Mouse (Mus musculus): ENCODE results near the gene Arl1. TPM values are rescaled to one million over a fixed set of nuclear protein-coding genes. Genes with fewer than 3 reads are reported as not detected.
"Not testable (repeated sequence)": the region's sequence is repeated elsewhere in the genome, so short reads cannot be mapped to it uniquely, and the experiment has no call there.

Arl1 gene
- 100 to 1,000 TPM; 132 to 143 (median 142) TPM for total RNA-seq (2022)

DNA sequence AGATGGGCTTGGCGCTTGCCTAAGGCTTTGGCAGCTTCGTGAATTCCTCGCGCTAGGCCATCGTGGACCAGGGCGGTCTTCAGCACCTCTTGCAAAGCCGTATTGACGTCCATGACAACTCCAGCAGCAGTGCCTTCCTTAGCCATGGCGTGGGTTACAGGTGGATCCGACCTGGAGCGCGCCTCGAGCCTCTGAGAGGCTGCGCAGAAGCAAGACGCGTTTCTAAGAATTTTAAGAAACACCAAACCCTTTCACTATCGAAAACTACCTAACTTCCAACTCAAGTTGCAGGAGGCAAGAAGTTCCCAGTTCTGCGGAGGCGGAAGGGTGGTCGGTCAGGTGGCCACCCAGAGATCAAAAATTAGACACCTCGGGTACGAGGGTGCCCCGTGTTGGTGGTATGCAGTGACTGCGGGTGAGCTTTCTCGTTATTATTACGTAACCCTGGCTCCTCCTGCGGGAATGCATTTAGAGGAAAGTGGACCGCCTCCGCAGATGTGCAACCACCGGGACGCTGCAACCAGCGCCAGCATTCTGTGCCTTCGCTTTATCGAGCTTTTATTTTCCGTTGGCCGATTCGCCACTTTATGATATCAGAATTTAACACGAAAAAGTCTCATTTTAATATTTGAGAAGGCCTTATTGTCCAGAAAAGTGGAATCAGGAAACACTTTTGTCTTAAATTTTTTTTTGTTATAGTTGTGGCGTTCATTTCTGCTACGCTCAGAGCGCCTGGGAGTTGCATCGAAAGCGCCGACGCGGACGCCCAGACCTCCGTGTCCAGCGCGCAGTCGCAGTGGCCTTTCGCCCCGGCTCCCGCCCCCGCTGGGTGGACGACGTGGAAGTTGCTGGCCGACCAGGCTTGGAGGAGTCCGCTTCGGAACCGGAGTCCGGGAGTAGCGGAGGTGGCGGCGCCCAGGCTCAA lies at the start of gene Arl1:
Gene Arl1, plus strand, starts transcription at position 288 of the 925 bp plus-strand sequence.
- DNase-seq (ENCODE audit: low spot score in 2 of 2), result peak; percentile 89 to 90

DNA sequence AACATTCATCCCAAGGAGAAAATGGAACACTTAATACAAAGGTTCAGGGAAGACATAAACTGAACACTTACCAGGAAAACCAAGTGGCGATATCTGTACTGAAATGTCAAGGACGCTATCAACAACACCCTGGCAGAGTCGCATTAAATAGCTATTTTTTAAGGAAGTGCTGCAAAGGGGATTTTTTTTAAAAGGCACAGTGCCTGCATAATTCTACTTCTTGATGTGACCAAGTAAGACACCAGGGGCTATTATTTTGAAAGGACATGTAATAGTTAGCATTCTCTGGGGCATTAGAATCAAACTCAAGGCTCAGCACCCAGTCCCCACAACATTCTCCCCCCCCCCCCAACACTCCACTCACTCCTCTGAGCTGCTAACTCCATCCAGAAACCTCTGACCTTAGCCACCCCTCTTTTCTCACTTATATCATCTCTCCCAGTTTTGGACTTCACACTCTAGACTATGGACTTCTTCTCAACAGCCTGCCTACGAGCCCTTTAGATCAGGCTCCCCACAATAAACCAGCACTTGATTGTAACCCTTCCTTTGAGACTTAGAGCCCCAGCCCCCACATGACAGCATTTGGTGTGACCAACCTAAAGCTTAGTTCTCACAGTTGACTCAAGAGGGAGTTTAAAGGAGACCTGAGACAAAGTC lies 47.6 kb upstream of the Arl1 start:
- DNase-seq (ENCODE audit: low spot score in 2 of 2), result no peak

DNA sequence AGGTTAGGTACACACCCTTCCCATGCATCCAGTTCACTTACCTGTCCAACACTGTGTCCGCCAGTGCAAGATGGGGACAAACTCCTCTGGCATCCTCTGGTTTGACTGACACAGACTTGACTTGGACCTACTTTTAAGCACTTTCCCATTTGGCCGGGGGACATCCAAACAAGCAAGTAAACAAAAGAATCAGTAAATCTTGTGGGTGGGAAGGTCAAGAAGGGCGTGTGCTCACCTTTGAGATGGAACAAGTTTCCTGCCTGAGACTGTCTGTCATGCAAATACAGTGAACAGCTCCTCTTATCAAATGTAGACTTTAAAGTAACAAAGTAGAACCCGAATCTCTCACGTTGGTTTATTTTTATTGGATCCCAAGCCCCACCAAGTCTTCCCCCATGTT lies 45.7 kb upstream of the Arl1 start, which contains the start of gene Spic:
Gene Spic, minus strand, starts transcription at position 91 of the 400 bp plus-strand sequence.
- DNase-seq (ENCODE audit: low spot score in 2 of 2), result no peak

DNA sequence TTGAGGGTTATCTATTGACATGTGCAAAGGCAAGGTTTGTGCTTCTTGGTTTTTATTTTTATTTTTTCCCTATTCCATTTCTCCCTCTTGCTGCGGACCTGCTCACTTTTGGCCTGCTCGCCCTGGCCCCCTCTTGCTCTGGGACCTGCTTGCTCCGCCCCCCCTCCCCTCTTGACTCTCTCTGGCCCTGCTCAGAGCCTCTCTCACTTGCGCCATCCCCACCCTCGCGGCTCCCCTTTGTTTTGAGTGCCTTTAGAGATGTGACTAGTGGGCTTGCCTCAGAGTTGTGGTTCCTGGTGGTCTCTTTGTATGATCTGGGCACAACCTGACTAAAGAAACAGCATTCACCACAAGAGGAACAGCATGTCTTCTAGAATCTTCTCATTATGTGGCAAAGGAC lies 29.7 kb upstream of the Arl1 start:
- DNase-seq (ENCODE audit: low spot score in 2 of 2), result no peak

DNA sequence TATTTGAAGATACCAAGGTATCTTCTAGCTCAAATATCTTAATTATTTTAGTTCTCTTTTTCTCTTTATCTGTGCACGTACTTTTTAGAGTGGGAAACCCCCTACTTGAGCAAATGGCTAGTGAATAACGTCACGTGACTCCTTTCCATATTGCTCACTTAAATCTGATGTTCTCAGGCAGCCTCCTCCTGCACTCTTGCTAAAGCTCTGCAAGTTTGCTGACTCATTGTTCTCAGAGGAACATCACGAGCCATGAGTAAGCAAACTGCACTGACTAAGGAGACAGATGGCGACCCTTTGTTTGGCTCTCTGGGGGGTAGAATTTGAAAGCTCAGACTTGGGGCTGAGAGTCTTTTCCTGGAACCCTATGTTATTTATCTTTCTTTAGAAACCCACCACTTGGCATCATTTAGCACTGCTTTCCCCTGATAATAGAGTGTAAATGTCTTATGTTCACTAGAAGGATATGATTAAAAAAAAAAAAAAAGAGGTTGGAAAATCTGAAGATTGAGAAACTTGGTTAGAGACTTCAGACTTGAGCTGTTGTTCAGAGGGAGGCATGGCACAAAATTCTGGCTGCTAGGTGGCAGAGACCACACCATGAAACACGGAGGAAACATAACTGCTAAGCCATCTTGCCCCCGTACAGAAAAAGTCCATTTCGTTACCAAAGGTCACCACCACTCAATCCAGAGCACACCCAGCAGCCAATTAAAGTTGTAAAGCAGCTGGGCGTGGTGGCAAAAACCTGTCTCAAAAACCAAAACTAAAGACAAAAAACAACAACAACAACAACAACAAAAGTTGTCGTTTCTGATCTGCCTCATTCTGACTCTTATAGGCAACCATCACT lies 21.8 kb upstream of the Arl1 start:
- peak in 1 of 2 experiments; percentile 69 for DNase-seq (ENCODE audit: low spot score in 2 of 2)

DNA sequence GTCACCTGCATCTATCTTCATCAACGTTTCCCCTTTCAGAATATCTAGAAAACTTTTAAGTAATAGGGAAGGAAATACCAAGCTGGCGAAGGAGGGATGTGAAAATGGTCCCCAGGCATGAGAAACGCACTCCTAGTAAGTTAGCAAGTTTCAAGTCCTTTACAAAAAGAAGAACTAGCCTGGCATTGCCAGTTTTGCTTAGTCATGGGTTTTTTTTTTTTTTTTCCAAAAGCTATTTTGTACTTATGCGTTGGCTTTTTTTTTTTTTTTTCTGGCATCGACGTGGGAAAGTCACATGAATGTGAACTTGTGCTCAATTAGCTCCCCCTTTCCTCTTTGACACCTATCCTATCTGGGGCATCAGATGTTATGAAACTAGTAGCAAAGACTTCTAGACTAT lies 18.3 kb upstream of the Arl1 start:
- DNase-seq (ENCODE audit: low spot score in 2 of 2), result no peak

DNA sequence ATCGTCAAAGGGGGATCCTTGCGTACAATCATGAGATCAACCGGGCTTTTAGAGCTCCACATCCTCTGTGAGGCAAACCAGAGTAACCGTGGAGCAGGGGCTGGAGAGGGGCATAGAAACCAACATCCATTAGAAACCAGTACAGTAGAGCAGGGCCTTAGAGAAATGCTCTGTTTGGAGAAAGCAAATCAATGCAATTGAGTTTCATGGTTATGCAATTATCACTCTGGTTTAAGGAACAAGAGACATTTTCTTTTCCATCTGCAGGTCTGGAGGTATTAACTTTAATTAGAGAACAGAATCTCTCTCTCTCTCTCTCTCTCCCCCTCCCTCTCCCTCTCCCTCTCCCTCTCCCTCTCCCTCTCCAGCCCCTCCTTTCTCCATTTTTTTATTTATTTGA lies 15.9 kb upstream of the Arl1 start:
- DNase-seq (ENCODE audit: low spot score in 2 of 2), result no peak

DNA sequence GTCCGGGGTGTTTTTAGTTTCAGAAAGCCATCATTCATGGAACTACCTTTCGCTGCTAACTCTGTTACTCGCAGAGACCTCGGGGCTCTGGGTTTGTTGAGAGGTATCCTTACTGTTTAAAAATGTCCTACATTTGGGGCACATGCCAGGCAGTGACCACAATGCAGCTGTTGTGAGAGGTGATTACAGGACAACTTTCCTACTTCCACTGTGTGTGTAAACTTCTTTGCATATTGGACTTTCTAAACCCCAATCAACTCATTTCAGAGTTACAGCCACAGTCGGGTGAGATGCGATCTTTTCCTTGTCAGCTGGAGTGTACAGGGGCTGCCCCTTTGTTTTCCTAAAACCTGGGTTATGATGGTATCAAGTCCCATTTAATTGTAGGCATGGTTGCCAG lies 15.0 kb upstream of the Arl1 start:
- DNase-seq (ENCODE audit: low spot score in 2 of 2), result no peak

DNA sequence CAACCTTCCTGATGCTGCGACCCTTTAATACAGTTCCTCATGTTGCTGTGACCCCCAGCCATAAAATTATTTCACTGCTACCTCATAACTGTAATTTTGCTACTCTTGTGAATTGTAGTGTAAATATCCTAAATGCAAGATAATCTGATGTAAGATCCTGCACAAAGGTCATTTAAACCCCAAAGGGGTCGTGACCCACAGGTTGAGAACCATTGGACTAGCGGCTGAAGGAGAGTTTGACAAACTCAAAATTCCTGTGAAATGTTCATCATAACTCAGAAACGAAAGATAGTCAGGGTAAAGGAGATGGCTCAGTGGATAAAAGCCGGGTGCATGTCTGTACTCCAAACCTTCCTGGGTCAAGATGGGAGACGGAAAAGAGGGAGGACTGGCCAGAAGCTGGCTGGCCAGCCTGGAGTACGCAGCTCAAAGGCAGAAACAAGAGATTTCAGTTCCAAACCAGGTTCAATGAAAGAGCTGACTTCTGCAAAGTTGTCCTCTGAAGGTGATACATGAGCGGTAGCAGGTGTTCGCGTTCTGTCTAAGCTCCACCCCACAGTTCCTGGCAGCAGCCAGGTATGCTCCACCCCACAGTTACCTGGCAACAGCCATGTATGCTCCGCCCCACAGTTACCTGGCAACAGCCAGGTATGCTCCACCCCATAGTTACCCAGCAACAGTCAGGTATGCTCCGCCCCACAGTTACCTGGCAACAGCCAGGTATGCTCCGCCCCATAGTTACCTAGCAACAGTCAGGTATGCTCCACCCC lies 13.5 kb upstream of the Arl1 start:
- DNase-seq (ENCODE audit: low spot score in 2 of 2), result no peak

DNA sequence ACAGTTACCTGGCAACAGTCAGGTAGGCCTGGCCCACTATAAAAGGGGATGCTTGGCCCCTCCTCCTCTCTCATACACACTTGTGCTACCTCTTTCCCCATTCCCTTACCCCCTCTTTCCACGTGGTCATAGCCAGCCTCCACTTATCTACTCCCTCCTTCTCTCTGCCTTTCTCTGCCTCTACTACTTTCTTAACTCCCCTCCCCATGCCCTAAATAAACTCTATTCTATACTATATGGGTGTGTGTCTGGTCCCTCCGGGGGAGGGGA lies 13.0 kb upstream of the Arl1 start:
- DNase-seq (ENCODE audit: low spot score in 2 of 2), result no peak

DNA sequence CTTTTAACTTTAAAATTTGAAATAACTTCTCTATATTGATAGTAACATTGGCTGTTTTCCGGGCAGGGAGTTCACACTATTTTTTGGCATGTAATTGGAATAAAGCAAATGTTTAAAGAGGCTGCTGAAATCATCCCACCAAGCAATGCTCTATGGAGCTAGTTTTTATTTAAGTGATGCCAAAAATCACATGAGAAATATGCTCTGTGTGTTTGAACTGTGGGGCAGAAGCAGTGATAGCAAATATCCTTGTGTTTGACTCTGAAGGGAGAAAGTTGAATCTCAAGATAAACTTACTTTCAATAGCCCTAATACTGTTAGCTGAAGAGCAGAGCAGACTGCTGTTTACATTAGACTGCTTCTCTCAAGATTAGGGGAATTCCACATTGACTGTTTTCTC lies 11.0 kb upstream of the Arl1 start:
- DNase-seq (ENCODE audit: low spot score in 2 of 2), result no peak

DNA sequence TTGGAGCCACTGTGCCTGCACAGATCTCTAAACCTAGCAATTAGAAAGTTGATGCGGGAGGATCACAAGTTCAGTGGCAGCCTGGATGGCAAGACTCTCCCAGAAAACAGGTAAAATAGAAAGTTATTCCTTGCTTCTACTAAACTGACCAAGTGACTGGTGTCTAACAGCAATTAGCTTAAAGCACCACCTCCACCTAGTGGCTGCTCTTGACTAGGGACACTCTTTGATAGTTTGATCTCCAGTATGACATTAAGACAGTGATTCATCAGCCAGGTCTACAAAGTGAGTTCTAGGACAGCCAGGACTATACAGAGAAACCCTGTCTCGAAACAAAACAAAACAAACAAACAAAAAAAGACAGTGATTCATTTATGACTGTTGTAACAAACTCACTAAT lies 5.3 kb upstream of the Arl1 start:
- DNase-seq (ENCODE audit: low spot score in 2 of 2), result no peak

DNA sequence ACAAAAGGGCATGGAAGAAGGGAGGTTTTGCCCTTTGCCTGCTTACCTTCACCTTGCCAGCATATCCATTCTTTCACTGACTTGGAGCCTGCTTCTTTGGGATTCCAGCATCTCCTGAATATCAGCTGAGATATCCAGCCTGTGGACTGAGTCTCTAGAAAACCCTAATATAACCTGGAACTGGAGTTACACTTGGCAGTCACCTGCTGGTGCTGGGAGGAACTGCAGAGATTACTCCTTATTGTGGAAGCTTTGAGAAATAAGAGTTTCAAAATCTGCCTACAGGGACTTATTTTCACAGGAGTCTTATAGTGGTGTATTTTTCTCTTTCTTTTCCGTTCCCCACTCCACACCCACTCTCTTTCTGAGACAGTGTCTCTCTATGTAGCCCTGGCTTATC lies 3.5 kb upstream of the Arl1 start:
- DNase-seq (ENCODE audit: low spot score in 2 of 2), result peak in 1 of 2 experiments; percentile 29

DNA sequence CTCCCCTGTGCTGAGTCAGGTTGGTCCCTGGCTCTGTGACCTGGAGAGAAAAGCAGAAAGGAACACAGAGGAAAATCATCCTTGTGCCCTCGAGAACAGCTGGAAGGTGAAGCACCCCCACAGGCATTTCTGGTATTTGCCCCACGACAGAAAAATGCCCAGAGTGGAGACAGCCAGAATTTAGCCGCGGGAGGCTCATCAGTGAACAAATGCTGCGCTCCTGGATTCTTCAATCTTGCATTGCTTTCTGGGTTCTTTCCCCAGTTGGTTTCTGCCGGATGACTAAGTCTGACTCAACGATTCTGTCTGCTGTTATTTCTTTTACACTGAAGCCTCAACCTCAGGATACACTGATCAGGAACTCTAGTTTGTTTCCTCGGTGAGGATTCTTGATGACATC lies 2.5 kb upstream of the Arl1 start:
- DNase-seq (ENCODE audit: low spot score in 2 of 2), result no peak

DNA sequence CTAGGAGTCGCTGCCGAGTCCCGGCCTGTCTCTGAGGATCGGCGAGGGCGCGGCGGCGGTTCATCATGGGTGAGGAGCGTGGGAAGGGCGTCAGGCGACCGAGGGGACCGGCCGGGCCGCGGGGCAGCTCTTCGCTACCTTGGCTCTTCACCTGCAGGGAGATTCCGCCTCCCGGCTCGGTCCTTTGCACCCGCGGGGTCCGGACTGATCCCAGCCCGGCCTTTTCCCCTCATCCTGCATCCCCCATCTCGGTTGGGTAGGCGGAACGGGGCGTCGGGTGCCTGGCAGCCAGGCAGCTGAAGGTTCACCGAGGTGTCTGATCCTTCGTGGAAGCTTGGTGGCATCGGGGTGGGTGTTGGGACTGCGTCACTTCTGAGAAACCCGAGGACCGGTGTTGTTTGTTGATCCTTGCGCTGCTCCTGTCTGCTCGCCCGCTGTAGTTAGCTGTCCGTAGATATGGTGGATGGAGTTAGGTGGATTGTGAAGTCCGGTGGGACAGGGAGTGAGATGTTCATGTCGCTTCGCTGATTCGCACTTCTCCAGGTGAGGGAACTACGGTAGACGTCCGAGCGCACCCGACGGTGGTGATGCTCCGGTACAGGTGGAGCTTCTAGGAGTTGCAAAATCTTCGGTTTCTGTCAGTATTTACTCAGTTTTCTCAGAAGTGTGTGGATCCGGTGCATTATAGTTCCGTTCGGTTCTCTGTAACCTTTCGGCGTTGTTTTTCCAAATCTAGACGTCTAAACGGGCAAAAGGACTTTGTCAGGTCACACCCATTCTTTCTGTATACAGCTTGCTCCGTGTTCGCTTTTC lies 1.0 kb downstream of the Arl1 start:
- no peak for DNase-seq (ENCODE audit: low spot score in 2 of 2)

DNA sequence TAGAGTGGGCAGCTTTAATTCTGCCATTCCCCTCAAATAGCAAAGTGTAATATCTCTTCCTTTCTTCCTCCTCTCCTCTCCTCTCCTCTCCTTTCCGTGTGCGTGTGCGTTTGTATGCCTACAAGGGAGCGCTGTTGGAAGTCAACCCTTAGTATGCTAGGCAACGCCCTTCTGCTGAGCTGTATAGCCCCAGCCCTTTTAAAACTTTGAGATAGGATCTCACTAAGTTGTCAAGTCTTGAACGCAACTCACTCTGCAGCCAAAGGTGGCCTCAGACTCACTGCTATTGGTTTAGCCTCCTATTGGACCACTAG lies 1.6 kb downstream of the Arl1 start:
- DNase-seq (ENCODE audit: low spot score in 2 of 2), result no peak

DNA sequence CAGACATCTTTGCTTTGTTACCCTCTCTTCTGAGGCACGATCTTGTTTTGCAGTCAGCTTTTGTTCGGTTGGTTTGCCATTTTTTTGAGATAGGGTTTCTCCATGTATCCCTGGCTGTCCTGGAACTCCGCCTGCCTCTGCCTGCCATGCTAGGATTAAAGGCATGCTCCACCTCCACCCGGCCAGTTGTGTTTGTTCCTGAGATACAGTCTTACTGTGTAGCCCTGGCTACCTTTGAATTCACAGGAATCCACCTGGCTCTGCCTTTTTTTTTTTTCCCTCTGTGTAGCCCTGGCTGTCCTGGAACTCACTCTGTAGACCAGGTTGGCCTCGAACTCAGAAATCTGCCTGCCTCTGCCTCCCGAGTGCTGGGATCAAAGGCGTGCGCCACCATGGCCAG lies 8.4 kb downstream of the Arl1 start:
- DNase-seq (ENCODE audit: low spot score in 2 of 2), result not testable (repeated sequence)

DNA sequence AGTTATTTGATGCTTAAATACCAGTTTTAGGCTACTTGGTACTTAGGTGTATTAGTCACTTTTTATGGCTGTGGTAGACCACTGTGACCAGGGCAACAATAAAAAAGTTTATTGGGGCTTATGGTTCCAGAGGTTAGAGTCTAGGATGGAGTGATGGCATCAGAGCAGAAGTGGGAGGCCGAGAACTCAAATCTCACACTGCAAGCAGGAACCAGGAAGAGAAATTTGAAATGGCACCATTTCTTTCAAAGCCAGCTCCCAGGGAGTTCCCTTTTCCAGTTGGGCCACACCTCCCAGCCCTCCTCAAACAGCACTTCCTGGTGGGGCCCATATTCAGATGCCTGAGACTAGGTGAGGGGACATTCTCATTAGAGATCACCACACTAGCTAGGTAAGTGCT lies 9.2 kb downstream of the Arl1 start:
- DNase-seq (ENCODE audit: low spot score in 2 of 2), result no peak

DNA sequence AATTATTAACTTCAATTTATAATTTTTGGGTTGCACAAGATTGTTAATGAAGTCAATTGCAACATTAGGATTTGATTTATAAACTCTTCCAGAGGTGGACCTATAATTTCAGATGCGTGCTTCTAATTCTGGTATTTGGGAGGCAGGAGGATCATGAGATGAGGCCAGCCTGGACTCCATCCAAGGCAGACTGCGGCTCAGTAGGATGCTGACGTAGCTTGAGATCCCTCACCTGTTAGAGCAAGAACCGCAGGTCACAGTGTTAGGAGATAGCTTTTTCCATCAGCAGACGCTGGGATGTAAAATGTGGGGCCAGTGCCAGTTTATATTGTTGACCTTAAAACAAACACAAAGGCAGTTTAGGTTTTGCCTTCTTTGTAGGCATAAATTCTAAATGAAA lies 10.1 kb downstream of the Arl1 start:
- no peak for DNase-seq (ENCODE audit: low spot score in 2 of 2)

DNA sequence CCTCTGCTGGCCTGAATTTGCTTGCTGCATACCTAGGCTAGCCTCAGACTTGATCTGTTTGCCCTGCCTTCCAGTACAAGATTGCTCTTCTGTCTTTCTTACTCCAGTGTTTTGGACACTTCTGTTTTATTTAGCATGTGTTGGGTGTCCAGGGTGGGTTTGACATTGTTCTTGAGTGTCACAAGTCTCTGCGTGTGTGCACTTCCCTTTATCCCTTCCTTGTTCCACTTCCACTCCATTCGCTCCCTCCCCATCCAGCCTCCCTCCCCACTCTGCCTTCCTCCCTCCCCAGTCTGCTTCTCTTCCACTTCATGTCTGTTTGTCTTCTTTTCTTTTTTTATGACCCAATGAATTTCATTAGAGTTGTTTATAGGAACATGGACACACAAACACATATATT lies 10.8 kb downstream of the Arl1 start:
- DNase-seq (ENCODE audit: low spot score in 2 of 2), result no peak
